Mouse (Mus musculus): Measurements from ENCODE around the gene Kctd17.

The Kctd17 gene

GRCm38 (mm10) chr15:78447746-78448535 lies 19.6 kb downstream of the Kctd17 start:
- DNase-seq (ENCODE audit: low read depth) = peak; percentile 98

- DNase-seq (ENCODE audit: low read depth) = no peak
Measured at GRCm38 (mm10) chr15:78449131-78449530, 20.8 kb downstream of the Kctd17 start.

GRCm38 (mm10) chr15:78449694-78450418 lies 21.5 kb downstream of the Kctd17 start:
- peak; percentile 96 for DNase-seq (ENCODE audit: low read depth)

GRCm38 (mm10) chr15:78450419-78450768 lies 22.0 kb downstream of the Kctd17 start:
- DNase-seq (ENCODE audit: low read depth) = peak; percentile 76

GRCm38 (mm10) chr15:78451201-78451600 lies 22.8 kb downstream of the Kctd17 start:
- DNase-seq (ENCODE audit: low read depth) = peak; percentile 38

- peak; percentile 70 for DNase-seq (ENCODE audit: low read depth)
Measured at GRCm38 (mm10) chr15:78452929-78453328, 24.6 kb downstream of the Kctd17 start.

GRCm38 (mm10) chr15:78455168-78455567 lies 26.8 kb downstream of the Kctd17 start:
- DNase-seq (ENCODE audit: low read depth) = peak; percentile 48

- DNase-seq (ENCODE audit: low read depth) = peak; percentile 26
Measured at GRCm38 (mm10) chr15:78456051-78456450, 27.7 kb downstream of the Kctd17 start.

GRCm38 (mm10) chr15:78457193-78457592 lies 28.8 kb downstream of the Kctd17 start:
- DNase-seq (ENCODE audit: low read depth) = no peak

- no peak for DNase-seq (ENCODE audit: low read depth)
Measured at GRCm38 (mm10) chr15:78462981-78463380, 34.6 kb downstream of the Kctd17 start.

- DNase-seq (ENCODE audit: low read depth) = peak; percentile 59
Measured at GRCm38 (mm10) chr15:78466809-78467208, 38.4 kb downstream of the Kctd17 start.

- peak; percentile 32 for DNase-seq (ENCODE audit: low read depth)
Measured at GRCm38 (mm10) chr15:78467570-78467969, 39.2 kb downstream of the Kctd17 start.

GRCm38 (mm10) chr15:78468379-78468937 lies 40.1 kb downstream of the Kctd17 start, which contains the start of gene Tmprss6:
TSS of gene Tmprss6 (minus strand) at chr15:78468634.
- no peak for DNase-seq (ENCODE audit: low read depth)

- no peak for DNase-seq (ENCODE audit: low read depth)
Measured at GRCm38 (mm10) chr15:78470495-78471276, 42.3 kb downstream of the Kctd17 start.

GRCm38 (mm10) chr15:78471902-78472301 lies 43.5 kb downstream of the Kctd17 start:
- no peak for DNase-seq (ENCODE audit: low read depth)

- no peak for DNase-seq (ENCODE audit: low read depth)
Measured at GRCm38 (mm10) chr15:78473442-78473841, 45.1 kb downstream of the Kctd17 start.

GRCm38 (mm10) chr15:78475604-78476031 lies 47.3 kb downstream of the Kctd17 start:
- DNase-seq (ENCODE audit: low read depth) = no peak

- DNase-seq (ENCODE audit: low read depth) = no peak
Measured at GRCm38 (mm10) chr15:78476878-78477277, 48.5 kb downstream of the Kctd17 start.

- no peak for DNase-seq (ENCODE audit: low read depth)
Measured at GRCm38 (mm10) chr15:78478073-78478472, 49.7 kb downstream of the Kctd17 start.

- peak; percentile 30 for DNase-seq (ENCODE audit: low read depth)
Measured at GRCm38 (mm10) chr15:78479470-78479869, 51.1 kb downstream of the Kctd17 start.

GRCm38 (mm10) chr15:78480111-78480510 lies 51.7 kb downstream of the Kctd17 start:
- peak; percentile 39 for DNase-seq (ENCODE audit: low read depth)

GRCm38 (mm10) chr15:78480991-78481390 lies 52.6 kb downstream of the Kctd17 start:
- no peak for DNase-seq (ENCODE audit: low read depth)
